Mouse (Mus musculus) intestine, postnatal 0 days (tissue): ENCODE measurements around the gene Gm17571. TPM values are rescaled to one million over a fixed set of nuclear protein-coding genes. Genes with fewer than 3 reads are reported as not detected.

Source experiments
- ATAC-seq: fragments of 200-750 bp; cut with Nextera tagmentation; 2 replicates; pipeline ENCODE4 v1.8.0; 2017; ENCODE audit warnings: mild to moderate bottlenecking, moderate TSS enrichment, moderate library complexity
- H3K27ac ChIP-seq: fragments of 300-500 bp; sonication (generic); 2 replicates; pipeline ENCODE4 v1.5.1; 2014; ENCODE audit warnings: mild to moderate bottlenecking, low read depth, low read length, moderate library complexity
- H3K27me3 ChIP-seq: fragments of 300-500 bp; sonication (generic); replicated peaks from 2 replicates; pipeline ENCODE4 v1.6.1; 2014; ENCODE audit warnings: low read length, mixed read lengths; ENCODE audit not compliant: control insufficient read depth, insufficient read depth
- H3K36me3 ChIP-seq: fragments of 300-500 bp; sonication (generic); 2 replicates; pipeline ENCODE4 v1.6.1; 2014; ENCODE audit warnings: mild to moderate bottlenecking, moderate library complexity; ENCODE audit not compliant: control insufficient read depth, insufficient read depth
- H3K4me1 ChIP-seq: fragments of 300-500 bp; sonication (generic); replicated peaks from 2 replicates; pipeline ENCODE4 v1.6.1; 2014; ENCODE audit warnings: antibody characterized with exemption, low read length, mixed read lengths; ENCODE audit not compliant: control insufficient read depth, insufficient read depth
- H3K4me2 ChIP-seq: fragments of 300-500 bp; sonication (generic); replicated peaks from 2 replicates; pipeline ENCODE4 v1.6.1; 2014; ENCODE audit warnings: low read depth, mild to moderate bottlenecking, moderate library complexity
- H3K4me3 ChIP-seq: fragments of 300-500 bp; sonication (generic); 2 replicates; pipeline ENCODE4 v1.5.1; 2014; ENCODE audit warnings: low read depth, low read length
- H3K9ac ChIP-seq: fragments of 300-500 bp; sonication (generic); 2 replicates; pipeline ENCODE4 v1.6.1; 2014; ENCODE audit warnings: mild to moderate bottlenecking, low read depth, low read length
- H3K9me3 ChIP-seq: fragments of 300-500 bp; sonication (generic); 2 replicates; pipeline ENCODE4 v1.6.1; 2016; ENCODE audit warnings: mixed run types; ENCODE audit not compliant: control insufficient read depth
- CTCF ChIP-seq: sonication (generic); IDR thresholded peaks from 2 replicates; pipeline ENCODE4 v1.5.1; 2016; ENCODE audit warnings: low read depth, mild to moderate bottlenecking, control low read depth, antibody characterized with exemption, moderate library complexity
- WGBS: fragments of 180-500 bp; shearing (Covaris S2); extraction: QIAGEN DNeasy Blood & Tissue Kit; methylation state at CpG from one replicate; pipeline ENCODE4 v1.1.7; 2014; 5-methylcytosine and 5-hydroxymethylcytosine counted together
- polyA plus RNA-seq: library from polyadenylated mRNA; unstranded; fragments of >200 nt; fragmentation: Nextera tagmentation; extraction: Ambion mirVana; gene quantifications from 2 replicates; pipeline ENCODE4 v1.2.1, GENCODE M21; 2015

Gene Gm17571
- polyA plus RNA-seq, 1 experiment from 2014 or later, result not detected

DNA sequence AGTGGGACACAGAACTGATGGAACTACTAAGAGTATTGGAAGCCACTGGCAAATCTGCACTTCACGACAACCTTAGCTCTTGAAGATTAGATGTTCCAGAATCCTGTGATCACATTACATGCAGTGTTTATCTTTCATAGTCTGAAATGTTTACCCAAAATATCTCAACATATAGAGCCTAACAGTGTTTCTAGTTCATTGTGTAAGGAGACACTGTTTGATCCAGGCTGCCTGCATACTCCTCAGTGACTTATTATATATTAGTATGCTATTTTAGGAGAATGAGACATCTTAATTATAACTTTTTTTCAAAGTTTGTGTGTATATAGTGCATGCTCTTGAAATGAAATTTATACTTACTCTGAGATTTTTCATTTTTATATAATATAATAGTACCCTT is 39.4 kb upstream of the Gm17571 start:
- H3K9ac ChIP-seq, result no peak overlapping the region
- H3K4me2 ChIP-seq, result no peak overlapping the region
- H3K27ac ChIP-seq, result no peak overlapping the region
- H3K4me3 ChIP-seq, result no peak overlapping the region
- no peaks in the 10 kb centered on the region for H3K36me3 ChIP-seq
- TF ChIP-seq CTCF, result no peak
- no peaks in the 10 kb centered on the region for H3K27me3 ChIP-seq
- H3K4me1 ChIP-seq, result no peaks in the 10 kb centered on the region
- no peaks in the 10 kb centered on the region for H3K9me3 ChIP-seq
- 60% methylated on average over 1 of the region's 1 CpGs for WGBS
- ATAC-seq, result no peak

DNA sequence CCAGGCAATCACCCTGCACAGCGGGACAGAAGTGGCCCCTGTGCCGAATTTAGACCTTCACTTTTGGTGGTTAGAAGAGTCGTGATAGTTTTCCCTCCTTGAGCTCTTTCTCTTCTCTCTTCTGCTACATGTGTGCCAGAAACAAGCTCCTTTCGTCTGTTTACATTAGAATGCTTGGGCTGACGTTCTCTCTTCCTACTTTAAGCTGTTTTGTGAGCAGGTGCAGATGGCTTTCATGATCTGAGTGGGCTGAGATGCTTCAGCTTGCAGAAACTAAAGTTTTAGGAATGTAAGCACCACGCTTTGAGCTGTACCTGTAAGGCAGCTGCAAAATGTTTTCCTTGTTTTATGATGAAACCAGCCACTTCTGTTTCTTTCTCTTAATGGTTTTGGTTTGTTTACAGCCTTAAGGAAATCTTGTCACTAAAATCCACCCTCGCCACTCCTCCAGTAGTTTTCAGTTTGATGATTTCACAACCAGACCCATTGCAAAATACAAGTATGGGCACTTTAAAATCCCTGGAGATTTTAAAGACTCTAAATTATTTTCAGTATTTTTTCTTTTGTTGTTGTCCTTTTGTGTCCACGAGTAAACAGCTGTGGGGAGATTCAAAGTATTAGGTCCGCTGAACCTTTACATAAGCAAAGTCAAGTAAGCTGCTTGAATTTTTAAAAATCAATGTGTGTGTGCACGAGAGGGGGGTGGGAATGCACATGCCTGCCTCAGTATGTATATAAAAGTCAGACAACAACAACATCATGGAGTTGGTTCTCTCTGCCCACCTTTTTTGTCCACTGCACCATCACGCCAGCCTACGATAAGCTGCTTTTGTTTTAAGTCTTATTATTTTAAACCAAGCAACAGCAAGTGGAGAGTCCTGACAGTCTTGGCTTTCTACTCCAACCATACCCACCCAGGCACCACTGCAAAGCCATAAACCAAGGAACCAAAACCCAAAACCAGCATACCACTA is 38.0 kb upstream of the Gm17571 start:
- no peaks in the 10 kb centered on the region for H3K4me1 ChIP-seq
- no peaks in the 10 kb centered on the region for H3K27me3 ChIP-seq
- H3K9me3 ChIP-seq, result no peaks in the 10 kb centered on the region
- 51% methylated on average over 12 of the region's 12 CpGs for WGBS
- no peak for TF ChIP-seq CTCF
- no peak for ATAC-seq
- no peak overlapping the region for H3K9ac ChIP-seq
- H3K27ac ChIP-seq, result no peak overlapping the region
- no peak overlapping the region for H3K4me3 ChIP-seq
- H3K36me3 ChIP-seq, result no peaks in the 10 kb centered on the region
- no peak overlapping the region for H3K4me2 ChIP-seq

DNA sequence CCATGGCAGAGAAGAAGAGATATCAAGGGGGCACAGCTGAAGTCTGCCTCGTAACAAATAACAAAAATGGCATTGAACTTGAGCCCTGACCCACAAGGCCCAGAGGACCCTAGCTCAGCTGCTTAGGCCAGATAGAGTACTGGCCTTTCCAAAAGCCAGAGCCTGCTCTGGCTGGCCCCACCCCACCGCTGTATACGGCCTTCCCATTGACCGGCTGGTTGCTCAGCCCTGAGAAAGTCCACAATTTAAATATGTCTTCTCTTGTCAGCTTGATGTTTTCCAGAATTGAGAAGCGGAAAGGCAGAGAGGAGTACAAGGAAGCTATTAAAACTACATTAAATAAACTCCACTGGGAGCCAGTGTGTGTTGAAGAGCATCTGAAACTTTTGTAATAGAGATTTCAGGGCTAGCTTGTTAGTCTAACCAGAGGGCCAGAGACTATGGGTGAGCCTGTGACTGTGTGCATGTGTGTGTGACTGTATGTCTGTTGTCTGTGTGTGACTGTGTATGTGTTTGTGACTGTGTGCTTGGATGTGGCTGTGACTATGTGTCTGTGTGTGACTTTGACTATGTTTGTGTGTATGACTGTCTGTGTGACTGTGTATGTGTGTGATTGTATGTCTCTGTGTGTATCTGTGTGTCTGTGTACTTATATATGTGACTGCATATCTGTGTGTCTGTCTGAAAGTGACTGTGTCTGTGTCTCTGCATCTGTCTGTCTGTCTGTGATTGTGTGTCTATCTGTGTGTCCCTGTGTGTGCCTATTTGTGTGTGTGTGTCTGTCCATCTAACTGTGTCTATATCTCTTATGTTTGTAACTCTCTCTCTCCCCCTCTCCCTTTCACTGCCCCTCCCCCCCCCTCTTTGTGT is 36.9 kb upstream of the Gm17571 start:
- no peaks in the 10 kb centered on the region for H3K4me1 ChIP-seq
- no peak for ATAC-seq
- H3K27me3 ChIP-seq, result no peaks in the 10 kb centered on the region
- no peaks in the 10 kb centered on the region for H3K36me3 ChIP-seq
- no peak overlapping the region for H3K9ac ChIP-seq
- H3K27ac ChIP-seq, result no peak overlapping the region
- H3K4me3 ChIP-seq, result no peak overlapping the region
- no peaks in the 10 kb centered on the region for H3K9me3 ChIP-seq
- no peak overlapping the region for H3K4me2 ChIP-seq
- TF ChIP-seq CTCF, result no peak
- WGBS, result 52% methylated on average over 5 of the region's 5 CpGs

DNA sequence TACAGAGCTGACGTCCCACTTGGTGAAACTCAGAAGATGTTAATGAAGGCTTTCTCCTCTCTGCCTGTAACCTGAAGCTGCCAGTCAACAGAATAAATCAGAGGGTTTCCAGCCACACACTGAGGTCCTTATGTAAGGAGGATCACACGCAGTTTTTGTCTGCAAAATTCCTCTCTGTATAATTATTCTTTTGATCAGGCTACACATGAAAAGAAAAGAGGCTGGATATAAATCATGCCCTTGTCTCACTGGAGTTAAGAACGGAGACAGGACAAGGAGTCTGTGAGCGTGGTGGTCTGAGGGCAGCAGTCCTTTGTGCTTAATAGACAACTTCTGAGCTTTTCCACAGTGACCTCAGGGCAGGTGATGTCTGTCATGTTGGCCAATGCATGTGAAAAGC is 32.7 kb upstream of the Gm17571 start:
- Histone ChIP-seq H3K27me3 (no peaks in the 10 kb centered on the region), H3K36me3 (no peaks in the 10 kb centered on the region), H3K27ac (no peak overlapping the region), H3K4me2 (no peak overlapping the region), H3K4me3 (no peak overlapping the region), H3K9ac (no peak overlapping the region), H3K4me1 (no peaks in the 10 kb centered on the region), H3K9me3 (no peaks in the 10 kb centered on the region)
- no peak for ATAC-seq
- no peak for TF ChIP-seq CTCF
- WGBS, result 49% methylated on average over 4 of the region's 4 CpGs

DNA sequence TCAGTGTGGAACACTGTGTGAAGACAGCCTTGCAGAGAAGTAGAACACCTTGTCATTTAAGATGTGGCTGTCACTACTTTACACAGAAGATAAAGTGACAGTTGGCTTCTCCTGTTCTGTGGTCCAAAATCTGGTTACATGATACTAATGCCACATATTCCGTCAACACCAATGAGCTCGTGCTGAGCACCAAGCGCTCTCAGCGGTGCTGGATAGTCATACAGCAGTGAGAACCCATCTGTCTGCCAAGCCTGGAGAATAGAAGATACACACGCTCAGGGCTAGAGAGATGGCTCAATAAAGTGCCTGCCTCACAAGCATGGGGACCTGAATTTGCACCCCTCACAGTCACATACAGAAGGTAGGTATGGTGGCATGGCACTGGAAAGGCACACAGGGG is 28.4 kb upstream of the Gm17571 start:
- no peaks in the 10 kb centered on the region for H3K36me3 ChIP-seq
- TF ChIP-seq CTCF, result no peak
- H3K4me2 ChIP-seq, result no peak overlapping the region
- H3K27ac ChIP-seq, result no peak overlapping the region
- no peak overlapping the region for H3K4me3 ChIP-seq
- H3K9me3 ChIP-seq, result no peaks in the 10 kb centered on the region
- no peak for ATAC-seq
- H3K27me3 ChIP-seq, result no peaks in the 10 kb centered on the region
- no peak overlapping the region for H3K9ac ChIP-seq
- 87% methylated on average over 5 of the region's 5 CpGs for WGBS
- H3K4me1 ChIP-seq, result no peaks in the 10 kb centered on the region

DNA sequence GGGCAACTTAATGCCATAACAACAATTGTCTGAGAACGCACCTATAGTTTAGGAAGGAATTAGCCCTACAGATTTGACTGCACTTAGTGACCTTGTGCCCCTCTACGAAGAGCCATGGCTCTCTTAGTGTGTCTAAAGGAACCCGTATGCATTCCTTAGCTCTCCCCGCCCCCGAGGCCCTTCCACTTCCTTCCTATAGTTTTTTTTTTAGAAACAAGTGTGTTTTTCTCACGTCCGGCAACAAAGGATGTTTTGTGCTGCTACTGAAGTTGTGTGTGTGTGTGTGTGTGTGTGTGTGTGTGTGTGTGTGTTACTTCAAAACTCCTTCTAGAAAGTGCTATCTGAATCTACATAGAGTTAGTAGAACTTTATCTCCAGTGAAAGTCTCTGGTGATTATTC is 23.5 kb upstream of the Gm17571 start:
- H3K9ac ChIP-seq, result no peak overlapping the region
- H3K27ac ChIP-seq, result no peak overlapping the region
- no peaks in the 10 kb centered on the region for H3K36me3 ChIP-seq
- no peak for TF ChIP-seq CTCF
- H3K27me3 ChIP-seq, result no peaks in the 10 kb centered on the region
- no peak overlapping the region for H3K4me3 ChIP-seq
- no peaks in the 10 kb centered on the region for H3K4me1 ChIP-seq
- H3K9me3 ChIP-seq, result no peaks in the 10 kb centered on the region
- ATAC-seq, result no peak
- H3K4me2 ChIP-seq, result no peak overlapping the region
- 48% methylated on average over 7 of the region's 7 CpGs for WGBS
